Mouse (Mus musculus): ENCODE measurements at regions not wholly inside any gene's neighbourhood (a gene's known extent, or its start where the extent isn't known, plus 50 kb on each side); places are given as distances from the start of the nearest gene placed in this dataset.
A peak's percentile ranks its signal among the peaks of the same experiment; 100 is the strongest.

DNA sequence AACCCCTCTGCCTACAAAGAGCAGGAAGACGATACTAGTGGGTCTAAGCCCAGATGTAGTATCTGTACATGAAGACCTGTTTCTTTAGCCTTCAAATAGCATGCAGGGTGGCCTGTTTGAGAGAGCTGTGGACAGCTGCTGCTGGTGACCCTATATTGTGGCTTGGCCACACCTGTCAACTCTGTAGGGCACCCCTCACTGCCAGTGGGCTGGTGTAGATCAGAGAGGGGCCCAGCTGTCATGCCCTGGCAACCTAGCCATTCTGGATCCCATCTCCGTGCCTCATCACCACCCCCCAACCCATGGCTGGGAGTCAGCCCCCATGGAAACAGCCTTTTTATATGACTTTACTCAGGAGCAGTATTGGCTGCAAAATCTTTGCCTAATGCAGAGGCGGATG is 160.2 kb upstream of the Ncam1 start:
- peak overlapping the region; percentile 3; the same call in 1 of the 2 replicates for H3K27ac ChIP-seq (replicated peaks)
- peaks cover 57% of the 10 kb centered on the region for H3K4me1 ChIP-seq
- 86% methylated on average over 3 of the region's 3 CpGs for WGBS
- no peak overlapping the region for H3K4me3 ChIP-seq
- H3K36me3 ChIP-seq: no peaks in the 10 kb centered on the region
- no peaks in the 10 kb centered on the region for H3K27me3 ChIP-seq (ENCODE audit: low read depth, poor library complexity, severe bottlenecking)
- no peaks in the 10 kb centered on the region for H3K9me3 ChIP-seq (replicated peaks)
- DNase-seq (ENCODE audit: low spot score): no peak

- 50% methylated on average over 3 of the region's 3 CpGs for WGBS
- no peak for DNase-seq (ENCODE audit: low spot score)
- peaks cover 5% of the 10 kb centered on the region; the same call in 1 of the 2 replicates for H3K9me3 ChIP-seq (replicated peaks)
These were observed 155.9 kb upstream of the Ncam1 start for GRCm38 (mm10) chr9:49954601-49955000.

DNA sequence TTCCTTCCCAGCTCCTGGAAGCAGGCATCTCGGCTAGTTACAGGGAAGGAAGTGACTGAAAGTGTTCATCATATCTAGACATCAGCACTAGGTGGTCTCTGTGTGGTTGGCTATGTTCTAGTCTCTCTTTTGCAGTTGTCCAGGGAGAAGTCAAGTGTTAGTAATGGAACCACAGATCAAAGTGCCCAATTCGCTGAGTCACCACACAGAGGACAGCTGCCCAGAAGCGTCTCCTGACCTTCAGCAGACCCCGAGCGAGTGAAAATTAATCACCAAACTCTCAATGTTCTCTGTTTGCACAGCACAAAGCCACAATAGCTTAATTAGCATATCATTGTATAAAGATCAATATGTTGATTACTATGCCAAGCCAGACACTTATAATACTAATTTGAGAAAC is 151.6 kb upstream of the Ncam1 start:
- Histone ChIP-seq H3K27me3 (ENCODE audit: low read depth, poor library complexity, severe bottlenecking) (no peaks in the 10 kb centered on the region), H3K27ac (replicated peaks) (no peak overlapping the region), H3K36me3 (no peaks in the 10 kb centered on the region), H3K9me3 (replicated peaks) (peaks cover 5% of the 10 kb centered on the region; the same call in 1 of the 2 replicates), H3K4me3 (no peak overlapping the region), H3K4me1 (peaks cover 5% of the 10 kb centered on the region)
- DNase-seq (ENCODE audit: low spot score): no peak
- WGBS: 82% methylated on average over 5 of the region's 5 CpGs

More at GRCm38 (mm10) chr9:49954601-49955000, 155.9 kb upstream of the Ncam1 start:
- H3K4me3 ChIP-seq: no peak overlapping the region
- no peak overlapping the region for H3K27ac ChIP-seq (replicated peaks)
- no peaks in the 10 kb centered on the region for H3K36me3 ChIP-seq
- peaks cover 16% of the 10 kb centered on the region for H3K4me1 ChIP-seq
- H3K27me3 ChIP-seq (ENCODE audit: low read depth, poor library complexity, severe bottlenecking): no peaks in the 10 kb centered on the region

DNA sequence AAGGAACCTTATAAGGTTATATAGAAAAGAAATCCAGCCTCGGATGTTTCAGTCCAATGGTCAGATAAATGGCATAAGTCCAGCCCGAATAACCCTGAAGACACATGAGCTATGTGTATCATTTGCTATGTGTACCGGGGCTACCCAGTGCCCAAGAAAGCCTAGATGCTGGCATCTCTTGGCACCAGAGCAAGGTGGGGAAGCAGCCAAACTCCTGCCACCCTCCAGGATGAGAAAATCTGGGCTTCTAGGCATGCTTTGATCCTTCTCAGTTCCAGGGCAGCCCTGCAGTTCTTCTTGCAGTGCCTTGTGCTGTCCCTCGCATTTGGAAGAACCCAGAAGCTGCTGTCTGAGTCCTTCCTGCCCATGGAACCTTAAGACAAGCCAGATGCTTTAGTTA is 149.8 kb upstream of the Ncam1 start:
- no peak for DNase-seq (ENCODE audit: low spot score)
- no peaks in the 10 kb centered on the region for H3K27me3 ChIP-seq (ENCODE audit: low read depth, poor library complexity, severe bottlenecking)
- no peaks in the 10 kb centered on the region for H3K4me1 ChIP-seq
- H3K9me3 ChIP-seq (replicated peaks): peaks cover 5% of the 10 kb centered on the region; the same call in 1 of the 2 replicates
- H3K36me3 ChIP-seq: no peaks in the 10 kb centered on the region
- H3K27ac ChIP-seq (replicated peaks): no peak overlapping the region
- no peak overlapping the region for H3K4me3 ChIP-seq
- WGBS: 91% methylated on average over 4 of the region's 4 CpGs

DNA sequence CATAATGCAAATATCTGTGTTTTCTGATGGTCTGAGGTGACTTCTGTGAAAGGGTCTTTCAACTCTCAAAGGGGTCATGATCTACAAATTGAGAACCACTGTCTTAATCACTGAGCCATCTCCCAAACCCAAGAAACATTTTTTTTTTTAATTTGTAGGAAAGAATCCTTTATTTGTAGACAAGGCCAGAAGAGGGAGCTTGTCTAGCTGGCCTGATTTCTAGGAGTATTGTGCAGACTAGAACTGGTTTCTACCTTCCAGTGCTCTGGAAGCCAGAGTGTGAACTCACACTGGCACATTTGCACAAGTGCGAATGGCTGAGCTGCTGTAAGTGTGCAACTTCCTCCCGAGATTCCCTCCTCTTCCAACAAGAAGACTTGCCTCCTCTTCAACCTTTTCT is 148.1 kb upstream of the Ncam1 start:
- Histone ChIP-seq H3K4me1 (peaks cover 1% of the 10 kb centered on the region; the same call in 1 of the 2 replicates), H3K4me3 (no peak overlapping the region), H3K9me3 (replicated peaks) (0 out of 2 replicates have a peak, but pooled peaks cover 2% of the 10 kb centered on the region), H3K27me3 (ENCODE audit: low read depth, poor library complexity, severe bottlenecking) (no peaks in the 10 kb centered on the region), H3K36me3 (no peaks in the 10 kb centered on the region), H3K27ac (replicated peaks) (no peak overlapping the region)
- no peak for DNase-seq (ENCODE audit: low spot score)
- WGBS: 76% methylated on average over 2 of the region's 2 CpGs

- peaks cover 5% of the 10 kb centered on the region; the same call in 1 of the 2 replicates for H3K27me3 ChIP-seq (ENCODE audit: low read depth, poor library complexity, severe bottlenecking)
- DNase-seq (ENCODE audit: low spot score): peak; percentile 32
- H3K4me3 ChIP-seq: no peak overlapping the region
- WGBS: 5% methylated on average over 9 of the region's 9 CpGs
- H3K4me1 ChIP-seq: peaks cover 16% of the 10 kb centered on the region
- H3K36me3 ChIP-seq: no peaks in the 10 kb centered on the region
- no peaks in the 10 kb centered on the region for H3K9me3 ChIP-seq (replicated peaks)
- peak overlapping the region; percentile 61 for H3K27ac ChIP-seq (replicated peaks)
These were observed 137.0 kb upstream of the Ncam1 start for GRCm38 (mm10) chr9:49935555-49936376.

- WGBS: 68% methylated on average over 3 of the region's 3 CpGs
- no peak for DNase-seq (ENCODE audit: low spot score)
- H3K27me3 ChIP-seq (ENCODE audit: low read depth, poor library complexity, severe bottlenecking): no peaks in the 10 kb centered on the region
These were observed 129.4 kb upstream of the Ncam1 start for GRCm38 (mm10) chr9:49928041-49928656.

DNA sequence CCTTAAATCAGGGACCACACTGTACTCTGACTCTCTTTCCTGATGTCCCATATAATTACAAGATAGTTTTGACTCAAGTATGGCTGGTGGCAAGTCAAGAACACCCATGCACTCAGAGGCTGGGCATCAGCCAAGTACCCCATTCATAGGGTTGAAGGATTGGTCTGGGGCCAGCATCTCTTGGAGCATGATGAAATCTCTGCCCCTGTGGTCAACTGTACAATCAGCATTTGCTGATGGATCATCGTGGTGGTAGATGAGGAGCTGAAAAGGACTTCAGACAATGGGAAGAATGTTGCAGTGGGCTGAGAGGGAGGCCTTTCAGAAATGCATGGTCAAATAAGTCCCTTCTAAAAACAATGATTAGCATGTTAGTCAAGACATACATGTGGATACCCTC is 128.6 kb upstream of the Ncam1 start:
- H3K27me3 ChIP-seq (ENCODE audit: low read depth, poor library complexity, severe bottlenecking): no peaks in the 10 kb centered on the region
- H3K4me3 ChIP-seq: no peak overlapping the region
- H3K4me1 ChIP-seq: peaks cover 8% of the 10 kb centered on the region
- H3K9me3 ChIP-seq (replicated peaks): no peaks in the 10 kb centered on the region
- WGBS: 87% methylated on average over 1 of the region's 1 CpGs
- no peak for DNase-seq (ENCODE audit: low spot score)
- no peak overlapping the region for H3K27ac ChIP-seq (replicated peaks)
- no peaks in the 10 kb centered on the region for H3K36me3 ChIP-seq

More at GRCm38 (mm10) chr9:49928041-49928656, 129.4 kb upstream of the Ncam1 start:
- Histone ChIP-seq H3K27ac (replicated peaks) (no peak overlapping the region), H3K4me1 (no peaks in the 10 kb centered on the region), H3K36me3 (no peaks in the 10 kb centered on the region), H3K4me3 (no peak overlapping the region), H3K9me3 (replicated peaks) (no peaks in the 10 kb centered on the region)

GRCm38 (mm10) chr9:49925796-49926195 is 127.1 kb upstream of the Ncam1 start:
- H3K9me3 ChIP-seq (replicated peaks): no peaks in the 10 kb centered on the region
- H3K4me1 ChIP-seq: peaks cover 12% of the 10 kb centered on the region
- no peak for DNase-seq (ENCODE audit: low spot score)
- H3K4me3 ChIP-seq: no peak overlapping the region
- H3K36me3 ChIP-seq: no peaks in the 10 kb centered on the region
- 88% methylated on average over 2 of the region's 2 CpGs for WGBS
- no peak overlapping the region for H3K27ac ChIP-seq (replicated peaks)
- H3K27me3 ChIP-seq (ENCODE audit: low read depth, poor library complexity, severe bottlenecking): no peaks in the 10 kb centered on the region

- no peak for DNase-seq (ENCODE audit: low spot score)
- Histone ChIP-seq H3K27ac (replicated peaks) (no peak overlapping the region), H3K4me1 (peaks cover 12% of the 10 kb centered on the region), H3K36me3 (no peaks in the 10 kb centered on the region), H3K27me3 (ENCODE audit: low read depth, poor library complexity, severe bottlenecking) (no peaks in the 10 kb centered on the region), H3K4me3 (no peak overlapping the region), H3K9me3 (replicated peaks) (no peaks in the 10 kb centered on the region)
- WGBS: 91% methylated on average over 4 of the region's 4 CpGs
These were observed 125.3 kb upstream of the Ncam1 start for GRCm38 (mm10) chr9:49923981-49924501.

DNA sequence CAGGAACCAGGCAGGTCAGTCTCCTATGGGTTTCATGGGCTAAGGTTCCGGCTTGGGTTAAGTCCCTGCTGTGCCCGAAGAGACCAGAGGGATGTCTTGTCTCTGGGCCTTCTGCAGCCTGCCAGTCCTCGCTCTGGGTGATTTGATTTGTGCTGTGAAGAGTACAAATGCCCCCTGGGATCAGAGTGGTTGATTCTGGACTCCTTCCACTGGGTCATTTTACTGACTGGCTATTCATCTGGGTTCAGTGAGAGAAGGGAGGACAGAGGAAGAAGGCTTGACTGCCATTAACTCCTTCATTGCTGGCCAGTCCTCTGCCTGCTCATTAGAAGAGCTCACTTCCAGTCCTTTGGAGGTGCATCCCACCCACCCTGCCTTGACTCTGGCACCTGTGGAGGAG is 124.0 kb upstream of the Ncam1 start:
- no peaks in the 10 kb centered on the region for H3K27me3 ChIP-seq (ENCODE audit: low read depth, poor library complexity, severe bottlenecking)
- 58% methylated on average over 3 of the region's 3 CpGs for WGBS
- H3K4me3 ChIP-seq: no peak overlapping the region
- no peak overlapping the region for H3K27ac ChIP-seq (replicated peaks)
- H3K4me1 ChIP-seq: peaks cover 12% of the 10 kb centered on the region
- H3K36me3 ChIP-seq: no peaks in the 10 kb centered on the region
- DNase-seq (ENCODE audit: low spot score): no peak
- H3K9me3 ChIP-seq (replicated peaks): no peaks in the 10 kb centered on the region

DNA sequence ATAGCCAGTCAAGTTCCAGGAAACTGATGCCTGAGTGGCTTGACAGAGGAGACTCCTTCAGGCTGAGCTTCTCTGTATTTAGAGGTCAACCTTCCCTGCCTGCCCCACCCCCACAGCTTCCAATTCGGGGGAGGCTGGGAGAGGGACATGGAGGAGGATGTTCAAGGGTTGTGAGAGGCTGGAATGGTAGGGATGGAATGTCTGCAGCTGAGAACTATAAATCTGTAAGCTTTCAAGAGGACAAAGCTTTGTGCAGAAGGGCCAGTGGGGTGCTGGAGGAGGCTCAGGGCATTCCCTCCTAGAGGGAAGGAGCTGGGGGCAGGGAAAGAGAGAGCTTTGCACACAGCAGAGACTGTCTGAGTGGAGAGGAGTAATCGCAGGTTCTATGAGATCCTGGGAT is 123.4 kb upstream of the Ncam1 start:
- no peaks in the 10 kb centered on the region for H3K36me3 ChIP-seq
- no peaks in the 10 kb centered on the region for H3K9me3 ChIP-seq (replicated peaks)
- WGBS: 27% methylated on average over 2 of the region's 2 CpGs
- H3K4me1 ChIP-seq: peaks cover 12% of the 10 kb centered on the region
- H3K27me3 ChIP-seq (ENCODE audit: low read depth, poor library complexity, severe bottlenecking): no peaks in the 10 kb centered on the region
- no peak overlapping the region for H3K27ac ChIP-seq (replicated peaks)
- no peak for DNase-seq (ENCODE audit: low spot score)
- no peak overlapping the region for H3K4me3 ChIP-seq

DNA sequence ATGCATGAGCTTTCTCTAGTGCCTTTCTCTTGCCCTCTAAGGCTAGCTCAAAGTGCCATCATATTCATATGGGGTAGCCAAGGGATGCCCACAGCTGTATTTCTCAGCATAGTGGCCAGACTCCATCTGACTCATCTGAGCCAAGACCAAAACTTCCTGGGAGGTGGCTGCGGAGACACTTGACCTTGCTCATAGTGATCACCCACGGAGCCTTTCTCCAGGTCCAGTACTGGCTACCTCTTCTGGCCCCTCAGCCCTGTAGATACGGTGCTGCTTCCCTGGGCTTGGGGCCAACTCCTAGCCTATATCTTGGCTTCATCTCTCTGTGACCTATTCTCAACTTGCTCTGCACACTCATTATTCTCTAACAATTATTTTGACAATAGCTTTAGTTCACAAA is 122.6 kb upstream of the Ncam1 start:
- H3K27me3 ChIP-seq (ENCODE audit: low read depth, poor library complexity, severe bottlenecking): no peaks in the 10 kb centered on the region
- H3K27ac ChIP-seq (replicated peaks): no peak overlapping the region
- H3K36me3 ChIP-seq: no peaks in the 10 kb centered on the region
- H3K4me3 ChIP-seq: no peak overlapping the region
- H3K9me3 ChIP-seq (replicated peaks): no peaks in the 10 kb centered on the region
- peaks cover 12% of the 10 kb centered on the region for H3K4me1 ChIP-seq
- no peak for DNase-seq (ENCODE audit: low spot score)
- 95% methylated on average over 3 of the region's 3 CpGs for WGBS

All from midbrain, embryonic 10.5 days (tissue).